Mouse (Mus musculus) G1E (cell line): ENCODE data around the gene Syt16. TPM values are rescaled to one million over a fixed set of nuclear protein-coding genes. Genes with fewer than 3 reads are reported as not detected.

Source experiments
- ATAC-seq: 2 replicates; pipeline ENCODE4 v1.8.0; 2016; ENCODE audit warnings: mild to moderate bottlenecking; ENCODE audit not compliant: insufficient number of reproducible peaks, poor library complexity, low FRiP score, severe bottlenecking; ENCODE audit errors: extremely low read depth
- DNase-seq: peaks from one replicate; pipeline ENCODE4 v3.0.0; 2012; ENCODE audit warnings: low spot score
- H3K27me3 ChIP-seq: 2 replicates; pipeline ENCODE4 v1.6.1; 2012; ENCODE audit warnings: mild to moderate bottlenecking, low read length, inconsistent platforms; ENCODE audit not compliant: insufficient read depth
- H3K36me3 ChIP-seq: replicated peaks from 2 replicates; pipeline ENCODE3; 2012; ENCODE audit warnings: mild to moderate bottlenecking, inconsistent platforms
- H3K4me1 ChIP-seq: 2 replicates; pipeline ENCODE4 v1.6.1; 2012; ENCODE audit warnings: low read depth, low read length, inconsistent platforms, mixed read lengths; ENCODE audit not compliant: insufficient read depth
- H3K4me3 ChIP-seq: 2 replicates; pipeline ENCODE4 v1.5.1; 2012; ENCODE audit warnings: low read depth, mild to moderate bottlenecking, inconsistent platforms, low read length, moderate library complexity, mixed read lengths
- H3K9me3 ChIP-seq: replicated peaks from 2 replicates; pipeline ENCODE4 v1.6.1; 2012; ENCODE audit warnings: inconsistent platforms
- CTCF ChIP-seq: IDR thresholded peaks from 2 replicates; pipeline ENCODE4 v1.5.1; 2012; ENCODE audit warnings: low read depth, low read length, inconsistent platforms, mixed read lengths
- GATA1 ChIP-seq: IDR thresholded peaks from 2 replicates; pipeline ENCODE4 v1.6.1; 2012; ENCODE audit warnings: borderline replicate concordance, low read length, inconsistent platforms, mixed read lengths
- GATA2 ChIP-seq: IDR thresholded peaks from 2 replicates; pipeline ENCODE4 v1.6.1; 2012; ENCODE audit warnings: low read depth, low read length, inconsistent platforms, borderline replicate concordance
- POLR2AphosphoS5 ChIP-seq: IDR thresholded peaks from 2 replicates; pipeline ENCODE4 v1.6.1; 2012; ENCODE audit warnings: low read depth, low read length, inconsistent platforms; ENCODE audit not compliant: insufficient replicate concordance
- TAL1 ChIP-seq: conservative IDR thresholded peaks from 2 replicates; pipeline ENCODE4 v1.6.1; 2012; ENCODE audit warnings: low read depth, low read length, inconsistent platforms, mixed read lengths
- polyA plus RNA-seq: library from polyadenylated mRNA; stranded (reverse); fragments of >175 nt; gene quantifications from 2 replicates; pipeline ENCODE4 v1.2.3, GENCODE M21; 2012
- total RNA-seq, 2 experiments: library from RNA; stranded (forward) in 1 of 2; stranded (reverse) in 1 of 2; fragments of 200-1000 nt in 1 of 2; fragments of >200 nt in 1 of 2; fragmentation: Nextera tagmentation in 1 of 2; gene quantifications; 2 replicates each; pipeline ENCODE4 v1.2.3; 2014 to 2017

Gene Syt16
- total and polyA plus RNA-seq, 3 experiments: 0.11 TPM; not detected in 2

DNA sequence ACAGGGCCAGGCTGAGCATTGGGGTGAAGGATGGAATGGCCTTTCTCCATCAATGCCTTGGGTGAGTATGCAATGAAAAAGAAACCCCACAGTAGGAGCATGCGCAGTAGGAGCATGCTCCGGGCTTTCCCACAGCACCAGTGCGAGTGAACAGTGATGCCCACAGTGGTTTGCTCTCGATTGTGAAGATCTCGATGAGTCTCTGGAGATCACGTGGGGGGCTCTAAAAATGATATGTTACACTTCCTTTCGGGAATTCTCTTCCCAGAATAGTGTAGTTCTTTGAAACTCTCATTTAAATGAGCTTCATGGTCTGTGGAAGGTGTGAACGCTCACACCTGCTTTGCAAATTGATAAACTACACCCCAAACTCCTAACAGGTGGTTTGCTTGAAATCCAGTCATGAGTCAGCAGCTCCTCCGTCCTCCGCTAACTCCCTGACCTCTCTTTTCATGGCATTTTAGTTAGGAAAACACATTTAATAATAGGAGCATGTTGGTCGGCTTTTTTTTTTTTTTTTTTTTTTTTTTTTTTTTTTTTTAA is 190.9 kb downstream of the Syt16 start:
- no peak overlapping the region for H3K4me3 ChIP-seq
- no peak for DNase-seq
- no peaks in the 10 kb centered on the region for H3K27me3 ChIP-seq
- no peak for ATAC-seq
- no peak for TF ChIP-seq GATA1
- no peak for TF ChIP-seq CTCF
- no peak for TF ChIP-seq POLR2AphosphoS5
- no peak for TF ChIP-seq TAL1
- TF ChIP-seq GATA2: no peak
- no peaks in the 10 kb centered on the region for H3K36me3 ChIP-seq
- H3K4me1 ChIP-seq: no peaks in the 10 kb centered on the region
- H3K9me3 ChIP-seq: peaks cover 4% of the 10 kb centered on the region; the same call in 1 of the 2 replicates

GRCm38 (mm10) chr12:74188815-74189214 is 191.4 kb downstream of the Syt16 start:
- H3K4me3 ChIP-seq: no peak overlapping the region
- no peaks in the 10 kb centered on the region for H3K27me3 ChIP-seq
- H3K9me3 ChIP-seq: peaks cover 4% of the 10 kb centered on the region; the same call in 1 of the 2 replicates
- TF ChIP-seq CTCF (no peak), GATA1 (no peak)
- no peaks in the 10 kb centered on the region for H3K4me1 ChIP-seq
- no peaks in the 10 kb centered on the region for H3K36me3 ChIP-seq
- ATAC-seq (no peak), DNase-seq (no peak)

DNA sequence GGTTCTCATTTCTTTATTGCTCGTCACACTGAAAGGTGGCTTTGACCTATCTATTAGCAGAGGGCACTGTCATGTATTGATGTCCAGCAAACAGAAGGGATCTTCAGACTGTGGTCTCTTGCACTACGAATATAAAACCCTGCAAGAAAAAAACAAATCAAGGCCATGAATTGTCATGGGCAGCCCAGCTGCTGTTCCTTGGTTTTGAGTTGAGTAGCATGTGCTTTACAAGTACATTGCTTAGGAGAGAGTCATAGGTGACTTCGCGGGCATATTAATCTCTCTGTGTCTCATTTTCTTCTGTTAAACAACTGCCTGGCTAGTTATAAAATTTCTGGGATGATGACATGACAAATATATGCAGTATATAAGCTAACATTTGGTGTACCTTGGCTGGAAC is 192.4 kb downstream of the Syt16 start:
- H3K4me1 ChIP-seq: no peaks in the 10 kb centered on the region
- TF ChIP-seq GATA1 (no peak), POLR2AphosphoS5 (no peak), TAL1 (no peak), GATA2 (no peak), CTCF (no peak)
- no peak for DNase-seq
- peaks cover 4% of the 10 kb centered on the region; the same call in 1 of the 2 replicates for H3K9me3 ChIP-seq
- ATAC-seq: no peak
- no peaks in the 10 kb centered on the region for H3K27me3 ChIP-seq
- no peaks in the 10 kb centered on the region for H3K36me3 ChIP-seq
- no peak overlapping the region for H3K4me3 ChIP-seq

DNA sequence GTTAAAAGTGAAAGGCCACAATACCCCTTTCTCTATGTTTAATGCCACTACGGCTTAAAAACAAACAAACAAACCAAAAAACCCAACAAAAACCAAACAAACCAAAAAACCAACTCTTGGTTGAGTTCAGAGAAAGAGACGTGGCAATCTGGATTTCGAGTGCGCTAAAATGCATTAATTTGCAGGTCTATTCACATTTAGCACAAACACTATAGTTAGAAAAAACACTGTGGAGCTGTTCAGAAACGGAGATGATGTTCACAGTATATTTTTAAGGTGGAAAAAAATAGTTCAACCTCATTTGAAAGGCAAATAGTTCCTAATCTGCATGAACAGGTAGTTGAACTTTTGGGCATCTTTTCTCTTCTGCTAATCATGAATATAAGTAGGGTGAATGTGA is 192.8 kb downstream of the Syt16 start:
- peaks cover 4% of the 10 kb centered on the region; the same call in 1 of the 2 replicates for H3K9me3 ChIP-seq
- ATAC-seq (no peak), DNase-seq (no peak)
- no peaks in the 10 kb centered on the region for H3K27me3 ChIP-seq
- no peak for TF ChIP-seq POLR2AphosphoS5
- no peak for TF ChIP-seq CTCF
- TF ChIP-seq GATA1: no peak
- TF ChIP-seq TAL1: no peak
- TF ChIP-seq GATA2: no peak
- no peaks in the 10 kb centered on the region for H3K4me1 ChIP-seq
- H3K4me3 ChIP-seq: no peak overlapping the region
- H3K36me3 ChIP-seq: no peaks in the 10 kb centered on the region

- no peak overlapping the region for H3K4me3 ChIP-seq
- H3K36me3 ChIP-seq: no peaks in the 10 kb centered on the region
- no peaks in the 10 kb centered on the region for H3K4me1 ChIP-seq
- ATAC-seq: no peak
- peaks cover 4% of the 10 kb centered on the region; the same call in 1 of the 2 replicates for H3K9me3 ChIP-seq
- no peaks in the 10 kb centered on the region for H3K27me3 ChIP-seq
- TF ChIP-seq GATA1: no peak
- no peak for TF ChIP-seq GATA2
- TF ChIP-seq CTCF: no peak
- no peak for TF ChIP-seq TAL1
- TF ChIP-seq POLR2AphosphoS5: no peak
- no peak for DNase-seq
Measured at GRCm38 (mm10) chr12:74192552-74192951, 195.1 kb downstream of the Syt16 start.

- Histone ChIP-seq H3K4me1 (no peaks in the 10 kb centered on the region), H3K27me3 (no peaks in the 10 kb centered on the region), H3K9me3 (peaks cover 11% of the 10 kb centered on the region), H3K4me3 (no peak overlapping the region), H3K36me3 (no peaks in the 10 kb centered on the region)
- ATAC-seq: no peak
- no peak for DNase-seq
- no peak for TF ChIP-seq CTCF
- no peak for TF ChIP-seq GATA1
- TF ChIP-seq GATA2: no peak
- TF ChIP-seq POLR2AphosphoS5: no peak
- no peak for TF ChIP-seq TAL1
Measured at GRCm38 (mm10) chr12:74201410-74201809, 203.9 kb downstream of the Syt16 start.

GRCm38 (mm10) chr12:74202431-74203042 is 205.1 kb downstream of the Syt16 start:
- Histone ChIP-seq H3K27me3 (no peaks in the 10 kb centered on the region), H3K9me3 (peaks cover 11% of the 10 kb centered on the region), H3K4me3 (no peak overlapping the region), H3K36me3 (no peaks in the 10 kb centered on the region), H3K4me1 (no peaks in the 10 kb centered on the region)
- no peak for TF ChIP-seq GATA2
- TF ChIP-seq CTCF: no peak
- TF ChIP-seq TAL1: no peak
- TF ChIP-seq POLR2AphosphoS5: no peak
- no peak for TF ChIP-seq GATA1
- ATAC-seq (no peak), DNase-seq (no peak)
